Mouse (Mus musculus): ENCODE measurements around the gene Hax1.
A peak's percentile ranks its signal among the peaks of the same experiment; 100 is the strongest.

DNA sequence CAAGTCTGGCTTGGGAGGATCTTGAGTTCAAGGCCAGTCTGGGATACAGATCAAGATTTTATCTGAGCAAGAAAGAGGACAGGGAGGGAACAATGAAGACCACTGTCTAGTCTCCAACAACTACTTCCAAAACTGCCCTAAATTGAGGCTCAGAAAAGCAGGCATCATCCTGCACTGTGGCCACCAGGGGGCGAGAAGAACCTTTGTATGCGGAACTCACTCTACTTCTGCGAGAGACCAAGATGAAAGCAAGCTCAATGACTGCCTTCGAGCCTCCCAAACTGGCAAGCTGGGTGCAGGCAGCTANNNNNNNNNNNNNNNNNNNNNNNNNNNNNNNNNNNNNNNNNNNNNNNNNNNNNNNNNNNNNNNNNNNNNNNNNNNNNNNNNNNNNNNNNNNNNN lies 45.2 kb downstream of the Hax1 start:
- TF ChIP-seq POLR2A (IDR thresholded peaks at IDR 0.05; ENCODE audit: low read depth, low read length) = no peak
- TF ChIP-seq CTCF (conservative IDR thresholded peaks at IDR 0.05; ENCODE audit: insufficient read depth, insufficient read length, low read depth, low read length) = peak; percentile 97

Measured in kidney, adult 2 months (tissue).